Mouse (Mus musculus) thymus, adult 2 months (tissue): ENCODE data around the gene Ssx2ip.

Experiments used
- CTCF ChIP-seq: fragments of 200-500 bp; IDR thresholded peaks from 2 replicates; pipeline ENCODE4 v1.5.1; 2012; ENCODE audit warnings: mild to moderate bottlenecking, control low read depth, low read length, moderate library complexity, borderline replicate concordance; ENCODE audit not compliant: control insufficient read depth, poor library complexity, insufficient read depth; ENCODE audit errors: extremely low read depth
- POLR2A ChIP-seq: fragments of 200-500 bp; IDR thresholded peaks from 2 replicates; pipeline ENCODE4 v1.6.1; 2012; ENCODE audit warnings: mild to moderate bottlenecking, low read length, control low read depth, moderate library complexity; ENCODE audit not compliant: control insufficient read depth, poor library complexity, insufficient read depth; ENCODE audit errors: extremely low read depth

DNA sequence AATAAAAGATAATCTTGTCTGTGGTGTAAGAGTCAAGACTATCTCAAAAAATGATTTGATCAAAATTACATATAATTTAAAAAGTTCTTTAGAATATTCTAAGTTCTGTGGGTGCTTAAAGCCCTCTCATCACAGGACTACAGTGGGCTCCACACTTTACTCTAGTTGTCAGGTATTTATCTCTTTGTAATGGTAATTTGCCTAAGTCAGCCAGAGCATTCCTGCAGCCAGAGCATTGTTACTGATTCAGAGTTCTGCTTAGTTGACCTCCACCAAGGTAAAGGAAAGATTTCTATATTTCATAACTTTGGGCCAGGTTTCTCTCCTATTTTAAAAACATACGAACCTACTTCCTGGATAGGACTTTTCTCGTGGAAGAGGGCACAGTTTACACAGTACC, 64.8 kb downstream of the Ssx2ip start:
- TF ChIP-seq CTCF (no peak), POLR2A (no peak)
